9 mouse cellular contexts compared by ENCODE assay signal in the genomic region with DNA sequence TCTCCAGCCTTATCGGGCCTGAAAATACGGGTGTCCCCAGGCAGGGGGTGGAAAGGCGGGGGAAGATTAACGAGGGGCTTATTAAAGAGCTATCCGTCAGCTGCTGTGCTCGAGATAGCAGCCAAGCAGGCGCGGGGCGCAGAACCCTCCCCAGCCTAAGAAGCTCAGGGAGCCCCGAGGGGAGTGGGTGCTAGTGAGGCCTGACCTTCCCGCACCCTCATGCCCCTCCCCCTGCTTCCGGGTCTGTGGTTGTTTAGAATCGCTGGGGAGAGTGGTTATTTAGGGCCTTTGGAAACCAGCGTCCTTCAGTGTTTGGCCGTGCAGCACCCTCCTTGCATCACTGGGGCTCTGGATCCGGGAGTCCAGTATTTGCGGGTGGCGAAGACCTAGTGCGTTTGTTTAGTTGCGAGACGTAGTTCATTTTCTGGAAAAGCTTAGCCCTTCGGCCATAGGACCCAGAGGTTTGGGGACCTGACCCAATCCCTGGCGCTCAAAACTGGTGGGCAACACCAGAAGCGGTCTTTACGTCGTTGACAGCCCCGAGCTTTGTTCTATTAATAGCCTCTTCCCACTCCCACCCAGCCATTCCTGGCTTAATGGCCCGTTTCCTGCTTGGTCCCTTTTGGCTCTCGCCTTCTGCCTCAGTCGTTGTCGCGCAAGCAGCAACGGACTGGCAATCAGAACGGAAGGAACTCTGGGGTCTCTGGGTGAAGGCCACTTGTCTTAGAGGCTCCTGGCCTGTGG. TPM values are rescaled to one million over a fixed set of nuclear protein-coding genes. Genes with fewer than 3 reads are reported as not detected.
DNase-seq lines count a peak whose midpoint lies in the region; ATAC-seq and TF ChIP-seq lines count a peak whose summit lies in the region.
"Had no signal": no experiment of that assay in that cellular context is flagged by ENCODE, and none has a peak within 500 bp of the region (broad histone marks: within the 10 kb centered on the region; RNA-seq: fewer than 3 reads in every experiment).

No protein-coding gene starts in this region.

- DNase-seq in heart, adult 8-10 months (ENCODE audit: low spot score) = no peak
- no peak for DNase-seq in ES-E14 (ENCODE audit: low read depth, low spot score)
- DNase-seq in hindbrain, embryonic 11.5 days (ENCODE audit: low spot score) = peak; percentile 65
- DNase-seq in midbrain, embryonic 11.5 days (ENCODE audit: low spot score, missing footprints) = peak; percentile 97
- DNase-seq in cerebellum, postnatal 36 days = no peak
- no peak for DNase-seq in adrenal gland, postnatal 10 days
- DNase-seq in adrenal gland, postnatal 25 days = no peak

- no peak for ATAC-seq in heart, embryonic 11.5 days (replicated peaks; ENCODE audit: insufficient number of reproducible peaks, low FRiP score, low TSS enrichment)
- peak; percentile 58 for ATAC-seq in hindbrain, embryonic 11.5 days (ENCODE audit: low FRiP score)
- ATAC-seq in midbrain, embryonic 11.5 days (ENCODE audit: low FRiP score) = peak; percentile 72

- H3K27me3 ChIP-seq in heart, embryonic 11.5 days (ENCODE audit: control insufficient read depth, insufficient read depth, low read length) = peaks cover 81% of the 10 kb centered on the region
- peaks cover 79% of the 10 kb centered on the region for H3K27me3 ChIP-seq in hindbrain, embryonic 11.5 days (ENCODE audit: control insufficient read depth, insufficient read depth, low read length)
- H3K27me3 ChIP-seq in midbrain, embryonic 11.5 days (ENCODE audit: control insufficient read depth, insufficient read depth, low read length) = peaks cover 80% of the 10 kb centered on the region

- H3K9ac ChIP-seq in heart, embryonic 11.5 days (ENCODE audit: low read depth, low read length) = peak overlapping the region; percentile 56; the same call in 1 of the 2 replicates
- no peak overlapping the region for H3K9ac ChIP-seq in ES-E14 (ENCODE audit: insufficient read depth, low read depth, low read length, poor library complexity, severe bottlenecking)
- 0 out of 2 replicates have a peak overlapping the region, but pooled peaks have one; percentile 1 for H3K9ac ChIP-seq in hindbrain, embryonic 11.5 days (ENCODE audit: low read depth, low read length)
- peak overlapping the region; percentile 48; the same call in 1 of the 2 replicates for H3K9ac ChIP-seq in midbrain, embryonic 11.5 days (ENCODE audit: low read length)

- peak overlapping the region; percentile 85 for H3K4me2 ChIP-seq in heart, embryonic 11.5 days
- H3K4me2 ChIP-seq in hindbrain, embryonic 11.5 days (replicated peaks; ENCODE audit: low read depth, low read length) = peak overlapping the region; percentile 30
- H3K4me2 ChIP-seq in midbrain, embryonic 11.5 days = peak overlapping the region; percentile 65

- peaks cover 29% of the 10 kb centered on the region for H3K4me1 ChIP-seq in heart, embryonic 11.5 days (ENCODE audit: control insufficient read depth, insufficient read depth, low read length)
- H3K4me1 ChIP-seq in ES-E14 (ENCODE audit: control insufficient read depth in 2 of 2, insufficient read depth in 2 of 2, low read length in 2 of 2, poor library complexity in 1 of 2) = peaks cover 0 to 17% of the 10 kb centered on the region in 2 experiments; a peak in 2 of 4 replicates
- peaks cover 9% of the 10 kb centered on the region; the same call in 1 of the 2 replicates for H3K4me1 ChIP-seq in hindbrain, embryonic 11.5 days (replicated peaks; ENCODE audit: control insufficient read depth, insufficient read depth, low read length)
- H3K4me1 ChIP-seq in midbrain, embryonic 11.5 days (ENCODE audit: control insufficient read depth, insufficient read depth, low read length) = peaks cover 36% of the 10 kb centered on the region

- in situ Hi-C loops in ES-E14 (cut with MboI; ENCODE audit: low sequenced_read_pairs in 2 of 2, unreplicated experiment in 2 of 2) = loop anchor here (5.0 to 25.0 kb wide), 6 partner anchors 94 to 976 kb away; a partner anchor contains a TSS

- H3K36me3 ChIP-seq in heart, embryonic 11.5 days (ENCODE audit: control insufficient read depth, insufficient read depth, low read length) = no peaks in the 10 kb centered on the region
- H3K36me3 ChIP-seq in ES-E14 (ENCODE audit: control insufficient read depth, insufficient read depth, low read length, poor library complexity, severe bottlenecking) = no peaks in the 10 kb centered on the region
- no peaks in the 10 kb centered on the region for H3K36me3 ChIP-seq in hindbrain, embryonic 11.5 days (ENCODE audit: control insufficient read depth, insufficient read depth, low read length)
- no peaks in the 10 kb centered on the region for H3K36me3 ChIP-seq in midbrain, embryonic 11.5 days (ENCODE audit: control insufficient read depth, insufficient read depth, low read length)

- no peaks in the 10 kb centered on the region for H3K9me3 ChIP-seq in heart, embryonic 11.5 days (replicated peaks; ENCODE audit: control insufficient read depth, low read length)
- H3K9me3 ChIP-seq in ES-E14 (ENCODE audit: control insufficient read depth, insufficient read depth, low read depth, low read length) = no peaks in the 10 kb centered on the region
- H3K9me3 ChIP-seq in hindbrain, embryonic 11.5 days (ENCODE audit: control insufficient read depth, low read length) = no peaks in the 10 kb centered on the region
- no peaks in the 10 kb centered on the region for H3K9me3 ChIP-seq in midbrain, embryonic 11.5 days (ENCODE audit: control insufficient read depth, low read length)

- peak overlapping the region; percentile 51 for H3K4me3 ChIP-seq in heart, embryonic 11.5 days (ENCODE audit: low read depth, low read length)
- peak overlapping the region; percentile 16 to 61 for H3K4me3 ChIP-seq in ES-E14 (ENCODE audit: insufficient read depth in 1 of 2, low read depth in 1 of 2, low read length in 2 of 2, poor library complexity in 1 of 2, severe bottlenecking in 1 of 2)
- peak overlapping the region; percentile 18 for H3K4me3 ChIP-seq in hindbrain, embryonic 11.5 days (ENCODE audit: low read depth, low read length)
- peak overlapping the region; percentile 33 for H3K4me3 ChIP-seq in midbrain, embryonic 11.5 days (ENCODE audit: low read depth, low read length)

- 1% methylated on average over 34 of the region's 34 CpGs for WGBS in heart, embryonic 11.5 days (ENCODE audit: insufficient replicate concordance)
- WGBS in hindbrain, embryonic 11.5 days = under 1% methylated on average over 34 of the region's 34 CpGs
- WGBS in midbrain, embryonic 11.5 days = under 1% methylated on average over 34 of the region's 34 CpGs

- H3K27ac ChIP-seq in heart, embryonic 11.5 days (ENCODE audit: low read depth, low read length) = no peak overlapping the region
- H3K27ac ChIP-seq in ES-E14 (ENCODE audit: insufficient read depth, low read depth, low read length, poor library complexity, severe bottlenecking) = no peak overlapping the region
- H3K27ac ChIP-seq in hindbrain, embryonic 11.5 days (ENCODE audit: low read depth, low read length) = peak overlapping the region; percentile 79
- H3K27ac ChIP-seq in midbrain, embryonic 11.5 days (ENCODE audit: low read depth, low read length) = peak overlapping the region; percentile 15; the same call in 1 of the 2 replicates

TF ChIP-seq in ES-E14, 5 proteins besides CTCF, POLR2A, EP300 and RAD21:
- TF ChIP-seq HCFC1 (IDR thresholded peaks at IDR 0.05; ENCODE audit: borderline replicate concordance, insufficient read depth, low read length) (no peak), MAFK (IDR thresholded peaks at IDR 0.05; ENCODE audit: insufficient read depth, low read depth, low read length) (no peak), ZC3H11A (IDR thresholded peaks at IDR 0.05; ENCODE audit: borderline replicate concordance, low read depth, low read length) (no peak), ZNF384 (IDR thresholded peaks at IDR 0.05; ENCODE audit: low read depth, low read length) (no peak), CHD2 (IDR thresholded peaks at IDR 0.05; ENCODE audit: low read depth, low read length) (no peak)

RNA-seq across cellular contexts. Expression of a gene that starts 15.5 kb away (rescaled TPM):
- 0.57 and 0.99 TPM in 2 replicates for polyA plus RNA-seq in heart, embryonic 11.5 days (2014; fragmentation: Nextera tagmentation; extraction: Ambion mirVana)
- total RNA-seq in heart, adult 8-10 months (2022) = 1 to 10 TPM in 1 of 4 experiments, under 1 TPM in 3; 0.84 to 1.2 (median 0.93) TPM
- total RNA-seq in ES-E14 (2012; rRNA removed) = 1.0 and 3.1 TPM in 2 replicates
- polyA plus RNA-seq in hindbrain, embryonic 11.5 days (2014; fragmentation: Nextera tagmentation; extraction: Ambion mirVana) = 11.8 and 16.6 TPM in 2 replicates
- polyA plus RNA-seq in midbrain, embryonic 11.5 days (2014; fragmentation: Nextera tagmentation; extraction: Ambion mirVana) = 12.8 and 14.5 TPM in 2 replicates
- 1 to 10 TPM in 1 of 2 experiments, under 1 TPM in 1; 0.78 to 1.7 TPM for total RNA-seq in adrenal gland, postnatal 10 days (2021)
- total RNA-seq in adrenal gland, postnatal 25 days (2021) = 0.94 and 1.5 TPM in 2 replicates
- total RNA-seq: hematopoietic stem cell, adult 5-6 weeks had no signal

RNA-seq across cellular contexts. Expression of a gene that starts 59.8 kb away (rescaled TPM):
- polyA plus RNA-seq in heart, embryonic 11.5 days (2014; fragmentation: Nextera tagmentation; extraction: Ambion mirVana) = 0.31 and 1.0 TPM in 2 replicates
- total RNA-seq in heart, adult 8-10 months (2022) = under 1 TPM in 1 of 4 experiments, not detected in 3; 0.22 TPM
- 0.26 TPM in 1 of 2 replicates, not detected in the other for total RNA-seq in ES-E14 (2012; rRNA removed)
- polyA plus RNA-seq in hindbrain, embryonic 11.5 days (2014; fragmentation: Nextera tagmentation; extraction: Ambion mirVana) = 1.2 and 2.1 TPM in 2 replicates
- 2.7 and 3.0 TPM in 2 replicates for polyA plus RNA-seq in midbrain, embryonic 11.5 days (2014; fragmentation: Nextera tagmentation; extraction: Ambion mirVana)
- total RNA-seq in adrenal gland, postnatal 10 days (2021) = under 1 TPM; 0.15 to 0.18 TPM
- total RNA-seq in adrenal gland, postnatal 25 days (2021) = 1.6 TPM in 1 of 2 replicates, not detected in the other

Comparison
In these comparisons a context has a peak if more than half of its experiments do, and no peak if none do; other contexts are left out.
1. H3K27ac ChIP-seq: peak in hindbrain, embryonic 11.5 days (single experiment) and midbrain, embryonic 11.5 days (single experiment); none in heart, embryonic 11.5 days (single experiment) and ES-E14 (single experiment).
2. H3K4me2 ChIP-seq: peak in every context shown above with its lines; median percentile 85 in heart, embryonic 11.5 days; 65 in midbrain, embryonic 11.5 days; 30 in hindbrain, embryonic 11.5 days.
3. DNase-seq: peak in hindbrain, embryonic 11.5 days (single experiment) and midbrain, embryonic 11.5 days (single experiment); none in heart, adult 8-10 months (single experiment), ES-E14 (single experiment), cerebellum, postnatal 36 days (0 of 2), adrenal gland, postnatal 10 days (single experiment) and adrenal gland, postnatal 25 days (single experiment).
4. Peak in every context shown above with its lines, with median percentiles within 50 percentile points of each other: H3K4me3 ChIP-seq.